Mouse (Mus musculus) lung, adult 2 months (tissue): ENCODE measurements around the gene Amer2. TPM values are rescaled to one million over a fixed set of nuclear protein-coding genes. Genes with fewer than 3 reads are reported as not detected.

ENCODE experiments used
- DNase-seq: peaks from one replicate; pipeline ENCODE4 v3.0.0; 2022
- H3K4me1 ChIP-seq: fragments of 200-500 bp; 2 replicates; pipeline ENCODE4 v1.6.1; 2011; ENCODE audit warnings: low read length; ENCODE audit not compliant: control insufficient read depth, insufficient read depth
- H3K4me3 ChIP-seq: fragments of 200-500 bp; replicated peaks from 2 replicates; pipeline ENCODE3; 2011; ENCODE audit warnings: low read depth, mild to moderate bottlenecking, control low read depth, low read length; ENCODE audit errors: extremely low read depth
- CTCF ChIP-seq: fragments of 200-500 bp; IDR thresholded peaks from 2 replicates; pipeline ENCODE4 v1.5.1; 2011; ENCODE audit warnings: mild to moderate bottlenecking, low read length, control low read depth; ENCODE audit not compliant: insufficient read depth
- POLR2A ChIP-seq: fragments of 200-500 bp; IDR thresholded peaks from 2 replicates; pipeline ENCODE4 v1.6.1; 2011; ENCODE audit warnings: low read depth, mild to moderate bottlenecking, control low read depth, low read length, borderline replicate concordance; ENCODE audit errors: extremely low read depth
- WGBS: fragments of 180-500 bp; shearing (Covaris S2); methylation state at CpG from one replicate; pipeline ENCODE4 v1.1.7; 2018; 5-methylcytosine and 5-hydroxymethylcytosine counted together
- polyA plus RNA-seq: library from polyadenylated mRNA; depleted of rRNA; stranded (reverse); fragments of >200 nt; gene quantifications from 2 replicates; pipeline ENCODE4 v1.2.3, GENCODE M21; 2012

Gene Amer2
- polyA plus RNA-seq, 1 experiment: 0.26 TPM

DNA sequence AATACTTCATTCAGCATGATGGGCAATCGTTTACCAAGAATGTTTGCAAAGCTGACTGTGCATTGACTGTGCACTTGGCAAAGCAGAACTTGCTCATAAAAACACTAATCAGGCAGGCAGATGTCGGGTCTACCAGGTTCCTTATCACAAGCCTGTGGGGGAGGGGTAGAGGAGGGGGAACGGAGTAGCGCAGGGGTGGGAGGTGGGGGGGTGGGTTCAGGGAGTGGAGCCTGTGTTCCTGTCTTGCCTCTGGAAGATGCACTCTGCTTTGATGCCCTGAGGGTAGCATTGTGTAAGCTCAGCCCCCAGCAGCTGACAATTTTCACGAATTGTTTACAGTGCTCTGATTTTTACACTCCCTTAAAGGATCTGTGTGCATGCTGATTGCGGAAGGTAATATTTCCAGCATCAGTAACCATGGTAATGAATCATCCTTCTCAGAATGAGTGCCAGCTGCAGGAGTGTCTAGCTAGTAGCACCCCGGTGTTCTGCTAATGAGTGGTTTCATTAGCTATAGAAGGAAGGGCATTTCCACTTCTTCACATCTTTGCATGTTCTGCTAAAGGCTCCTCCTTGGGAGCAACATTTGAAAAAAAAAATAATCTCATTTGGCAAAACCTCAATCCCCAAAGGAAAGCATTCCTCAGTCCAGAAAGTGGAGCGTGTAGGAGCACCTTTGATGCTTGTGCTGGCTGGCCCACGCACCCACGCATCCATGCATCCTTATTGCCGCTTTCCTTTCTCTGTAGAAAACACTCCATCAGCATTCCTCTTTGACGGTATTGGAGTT, 36.8 kb downstream of the Amer2 start:
- no peak overlapping the region for H3K4me3 ChIP-seq
- WGBS: 24% methylated on average over 12 of the region's 12 CpGs
- TF ChIP-seq CTCF: no peak
- DNase-seq: no peak
- no peaks in the 10 kb centered on the region for H3K4me1 ChIP-seq

DNA sequence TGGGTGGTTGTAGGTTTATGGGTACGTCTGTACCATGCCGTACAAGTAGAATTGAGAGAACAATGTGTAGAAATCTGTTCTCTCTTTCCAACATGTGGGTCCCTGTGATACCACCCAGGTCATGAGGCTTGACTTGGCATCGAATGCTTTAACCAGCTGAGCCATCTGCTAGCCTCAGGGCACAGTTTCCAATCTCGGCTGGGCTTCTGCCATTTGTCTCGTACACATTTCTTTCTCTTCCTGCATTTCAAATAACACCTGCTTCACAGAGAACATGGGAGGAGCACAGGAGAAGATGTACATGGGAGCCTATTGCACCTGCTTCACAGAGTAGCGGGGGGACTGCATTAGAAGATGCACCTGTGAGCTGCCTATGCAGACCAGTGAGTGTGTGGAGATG, 38.2 kb downstream of the Amer2 start:
- WGBS: 85% methylated on average over 6 of the region's 6 CpGs
- no peak for DNase-seq
- Histone ChIP-seq H3K4me1 (no peaks in the 10 kb centered on the region), H3K4me3 (no peak overlapping the region)
- TF ChIP-seq POLR2A (no peak), CTCF (no peak)

DNA sequence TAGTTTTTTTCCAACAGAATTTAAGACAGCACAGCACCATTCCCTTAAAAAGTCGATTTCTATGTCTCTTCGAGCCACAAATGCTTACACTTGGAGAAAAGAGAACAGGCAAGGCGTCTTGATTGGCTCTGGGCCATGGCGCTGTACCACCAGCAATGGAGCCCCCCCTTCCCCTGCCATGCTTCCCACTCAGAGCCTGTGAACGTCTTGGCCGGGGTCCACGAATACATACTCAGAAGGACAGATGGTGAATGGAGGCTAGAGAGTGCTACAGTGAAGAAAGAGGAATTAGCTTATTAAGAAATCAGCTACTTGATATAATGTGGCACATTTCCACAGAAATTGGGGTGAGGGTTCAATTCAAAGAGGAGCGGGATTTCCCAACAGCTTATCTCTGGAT, 41.6 kb downstream of the Amer2 start:
- DNase-seq: no peak
- no peaks in the 10 kb centered on the region for H3K4me1 ChIP-seq
- WGBS: 50% methylated on average over 8 of the region's 8 CpGs
- H3K4me3 ChIP-seq: no peak overlapping the region
- TF ChIP-seq POLR2A (no peak), CTCF (no peak)

DNA sequence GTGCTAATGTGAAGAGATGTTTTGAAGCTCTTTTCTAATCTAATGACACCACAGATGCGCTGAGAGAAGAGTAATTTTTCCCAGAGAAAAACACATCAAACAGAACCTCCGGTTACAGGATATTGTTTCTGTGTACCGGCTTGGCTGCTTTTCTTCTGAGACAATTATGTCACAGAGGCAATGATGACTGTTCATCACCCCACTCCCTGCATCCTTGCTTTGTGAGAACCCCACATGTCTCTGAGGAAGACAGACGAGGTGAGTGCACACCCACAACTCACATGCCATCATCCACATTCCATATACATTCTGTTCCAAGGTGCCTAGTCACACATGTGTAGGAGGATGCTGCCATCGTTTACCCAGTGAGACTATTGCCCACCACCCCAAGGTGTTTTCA, 44.9 kb downstream of the Amer2 start:
- no peak for DNase-seq
- WGBS: 74% methylated on average over 5 of the region's 5 CpGs
- H3K4me1 ChIP-seq: no peaks in the 10 kb centered on the region
- no peak overlapping the region for H3K4me3 ChIP-seq
- no peak for TF ChIP-seq CTCF

DNA sequence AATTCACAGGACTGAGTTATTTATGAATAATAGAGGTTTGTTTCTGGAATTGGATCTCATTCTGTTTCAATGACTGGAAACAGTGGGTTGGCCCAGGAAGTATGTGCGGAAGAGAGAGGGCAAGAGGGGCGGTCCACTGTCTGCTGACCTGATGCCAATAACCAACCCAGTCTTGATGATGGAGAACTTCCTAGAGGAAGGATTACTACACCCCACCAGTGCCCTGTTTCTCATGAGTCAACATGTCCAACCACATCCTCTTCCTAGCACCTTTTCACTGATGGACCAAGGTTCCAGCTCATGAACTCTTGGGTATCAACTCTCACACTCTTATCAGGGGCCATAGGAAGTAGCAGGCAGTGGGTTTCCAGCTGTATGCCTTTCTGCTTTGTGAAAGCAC, 49.9 kb downstream of the Amer2 start:
- H3K4me1 ChIP-seq: no peaks in the 10 kb centered on the region
- no peak for DNase-seq
- WGBS: 88% methylated on average over 2 of the region's 2 CpGs
- TF ChIP-seq CTCF (no peak), POLR2A (no peak)
- H3K4me3 ChIP-seq: no peak overlapping the region

DNA sequence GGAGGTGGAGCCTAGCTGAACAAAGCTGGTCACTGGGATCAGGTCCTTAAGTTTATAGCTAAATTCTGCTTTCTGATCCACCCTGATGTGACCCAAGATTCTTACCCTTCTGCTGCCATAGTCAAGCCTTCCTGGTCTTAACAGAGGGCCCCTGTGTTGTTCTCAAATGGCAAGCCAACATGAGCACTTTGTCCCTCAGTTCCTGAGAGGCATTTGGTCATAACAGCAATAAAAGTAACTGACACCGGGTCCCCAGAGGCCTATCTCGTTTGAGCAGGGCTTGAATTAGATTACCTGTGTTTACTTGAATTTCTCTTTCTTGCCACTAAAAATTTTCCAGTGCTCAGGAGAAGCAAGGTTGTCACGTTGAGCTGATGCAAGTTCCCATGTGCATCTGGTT, 51.1 kb downstream of the Amer2 start:
- 63% methylated on average over 3 of the region's 3 CpGs for WGBS
- no peaks in the 10 kb centered on the region for H3K4me1 ChIP-seq
- no peak for DNase-seq

DNA sequence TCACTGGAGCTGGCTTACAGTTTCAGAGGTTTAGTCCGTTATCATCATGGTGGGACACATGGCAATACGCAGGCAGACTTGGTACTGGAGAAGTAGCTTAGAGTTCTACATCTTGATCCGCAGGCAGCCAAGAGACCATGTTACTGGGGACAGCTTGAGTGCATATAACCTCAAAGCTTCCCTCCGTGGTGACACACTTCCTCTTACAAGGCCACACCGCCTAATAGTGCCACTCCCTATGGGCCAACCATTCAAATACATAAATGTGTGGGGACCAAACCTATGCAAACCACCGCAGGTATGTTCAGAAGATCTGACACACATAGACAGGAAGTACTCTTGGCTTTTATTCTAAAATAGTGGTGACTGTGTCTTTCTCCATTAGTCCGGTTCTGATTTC, 52.5 kb downstream of the Amer2 start:
- Histone ChIP-seq H3K4me1 (no peaks in the 10 kb centered on the region), H3K4me3 (no peak overlapping the region)
- WGBS: 79% methylated on average over 7 of the region's 7 CpGs
- DNase-seq: no peak
- TF ChIP-seq CTCF: no peak
- TF ChIP-seq POLR2A: no peak

More for the DNA sequence above, 51.1 kb downstream of the Amer2 start:
- H3K4me3 ChIP-seq: no peak overlapping the region
- TF ChIP-seq CTCF (no peak), POLR2A (no peak)

DNA sequence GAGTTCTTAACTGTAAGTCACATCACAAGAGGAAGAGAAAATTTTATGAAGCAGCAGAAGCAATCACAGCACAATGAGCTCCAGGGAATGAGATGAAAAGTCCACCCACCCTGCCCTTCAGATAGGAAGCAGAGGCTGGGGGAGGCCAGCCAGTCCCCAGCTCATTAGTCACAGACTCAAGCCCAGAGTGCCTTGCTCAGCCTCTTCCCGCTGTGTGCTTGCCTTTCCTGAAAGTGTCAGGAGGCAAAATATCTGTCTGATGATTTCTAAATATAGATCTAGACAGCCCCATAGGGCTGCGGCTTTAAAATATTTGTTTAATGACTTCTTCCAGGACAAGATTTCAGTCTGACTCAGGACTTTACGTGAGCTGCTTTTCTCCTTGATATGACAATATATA, 54.8 kb downstream of the Amer2 start:
- 24% methylated on average over 3 of the region's 3 CpGs for WGBS
- no peak for DNase-seq
- TF ChIP-seq CTCF (no peak), POLR2A (no peak)

DNA sequence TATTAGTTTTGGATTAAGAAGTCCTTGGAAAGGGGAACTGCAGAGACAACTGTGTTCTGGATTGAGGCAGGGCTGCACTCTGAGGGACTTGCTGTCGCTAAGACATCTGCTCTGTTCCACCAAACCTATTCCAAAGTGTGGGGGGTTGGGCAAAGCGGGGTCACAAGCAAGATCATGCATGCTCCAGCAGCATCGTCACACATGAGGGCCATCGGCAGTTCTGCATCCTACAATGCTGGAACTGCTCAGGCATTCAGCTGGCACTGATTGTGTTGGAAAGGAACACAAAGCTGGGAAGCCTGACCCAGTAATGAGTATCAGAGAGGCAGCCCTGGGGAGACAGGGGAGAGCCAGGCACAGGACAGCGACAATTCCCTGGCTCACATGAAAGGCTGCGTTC, 56.5 kb downstream of the Amer2 start:
- H3K4me3 ChIP-seq: no peak overlapping the region
- 65% methylated on average over 6 of the region's 6 CpGs for WGBS
- TF ChIP-seq POLR2A (no peak), CTCF (no peak)
- no peaks in the 10 kb centered on the region for H3K4me1 ChIP-seq
- no peak for DNase-seq

More for the DNA sequence above, 54.8 kb downstream of the Amer2 start:
- H3K4me3 ChIP-seq: no peak overlapping the region
- no peaks in the 10 kb centered on the region for H3K4me1 ChIP-seq

DNA sequence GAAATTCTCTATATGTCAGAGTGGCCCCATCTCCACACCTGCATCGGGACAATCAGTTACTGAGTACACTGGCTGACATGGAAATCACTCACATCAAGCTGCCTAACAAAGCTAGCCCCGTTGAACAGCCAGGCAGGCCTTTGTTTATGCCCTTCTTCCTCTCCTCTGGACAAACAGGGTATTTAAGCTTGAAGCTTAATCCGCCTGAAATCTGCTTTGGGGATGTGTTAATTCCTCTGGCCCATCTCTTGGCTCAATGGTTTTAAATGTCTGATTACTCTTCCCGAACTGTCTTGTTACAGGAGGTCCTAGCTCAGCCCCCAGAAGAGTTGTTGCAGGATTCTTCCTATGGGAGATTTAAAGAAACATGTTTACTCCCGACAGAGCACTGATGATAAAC, 58.5 kb downstream of the Amer2 start:
- H3K4me3 ChIP-seq: no peak overlapping the region
- no peaks in the 10 kb centered on the region for H3K4me1 ChIP-seq
- DNase-seq: no peak
- 59% methylated on average over 5 of the region's 5 CpGs for WGBS
- TF ChIP-seq CTCF: no peak
- no peak for TF ChIP-seq POLR2A
